Mouse (Mus musculus) Patski (cell line): Measurements from ENCODE around the gene Cd300c. TPM values are rescaled to one million over a fixed set of nuclear protein-coding genes. Genes with fewer than 3 reads are reported as not detected.
"Not testable (repeated sequence)": the region's sequence is repeated elsewhere in the genome, so short reads cannot be mapped to it uniquely, and the experiment has no call there.

Experiments
- ATAC-seq: fragments of 100-300 bp; one replicate; pipeline ENCODE4 v1.8.0; 2021
- CTCF ChIA-PET: fragments of 350-600 bp; sonication (Branson Sonifier 250); formaldehyde crosslinking; loops from one replicate; lab custom pipeline; 2022; ENCODE audit warnings: inconsistent platforms; lab: Charles Lee
- POLR2A ChIA-PET: fragments of 350-600 bp; sonication (Branson Sonifier 250); formaldehyde crosslinking; loops from one replicate; lab custom pipeline; 2022; ENCODE audit warnings: antibody characterized with exemption, inconsistent platforms; lab: Charles Lee
- DNase-seq: peaks from one replicate; pipeline ENCODE4 v3.0.0-alpha.2; 2011; ENCODE audit warnings: low read depth, low spot score
- H3K27me3 ChIP-seq: fragments of 371-371 bp; one replicate; pipeline ENCODE4 v1.5.1; 2021
- CTCF ChIP-seq: fragments of 100-300 bp; IDR thresholded peaks from one replicate; pipeline ENCODE4 v1.5.1; 2021
- in situ Hi-C: fragments of 300-500 bp; cut with MboI; formaldehyde crosslinking; loops from 3 replicates; pipeline ENCODE4 v1.11.1; 2018; ENCODE audit warnings: low pct_unique_long_range_greater_than_20kb, mixed read lengths
- polyA plus RNA-seq: library from polyadenylated mRNA; unstranded; gene quantifications from one replicate; pipeline ENCODE4 v1.2.3, GENCODE M21; 2021

The Cd300c gene
- polyA plus RNA-seq = not detected

DNA sequence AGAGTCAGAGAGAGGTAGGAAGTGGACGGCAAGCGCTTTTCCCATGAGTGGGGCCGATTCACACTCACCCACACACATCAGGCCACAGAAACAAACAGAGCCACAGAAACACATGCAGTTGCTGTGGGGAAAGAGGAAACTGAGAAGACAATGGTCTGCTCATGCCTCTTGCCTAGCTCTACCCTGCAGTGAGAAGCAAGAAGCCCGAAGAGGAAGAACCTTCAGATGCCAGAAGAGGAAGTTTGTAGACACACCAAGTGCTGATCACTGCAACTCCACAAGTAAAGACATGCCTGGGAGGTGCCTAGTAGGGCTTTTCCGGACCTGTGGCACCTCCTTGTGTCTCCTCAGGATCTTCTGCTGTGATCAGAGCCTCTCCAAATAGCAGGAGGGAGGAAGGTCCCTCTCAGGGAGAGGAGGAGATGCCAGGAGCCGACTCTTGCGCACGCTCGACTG lies at the start of gene Cd300c:
Gene Cd300c (minus strand): TSS at position 406 of the 456 bp plus-strand sequence.
- POLR2A ChIA-PET = no interaction called here
- in situ Hi-C loops = no loop called here
- DNase-seq (no peak), ATAC-seq (no peak)
- CTCF ChIA-PET = no interaction called here
- no peak for TF ChIP-seq CTCF
- no peaks in the 10 kb centered on the region for H3K27me3 ChIP-seq

DNA sequence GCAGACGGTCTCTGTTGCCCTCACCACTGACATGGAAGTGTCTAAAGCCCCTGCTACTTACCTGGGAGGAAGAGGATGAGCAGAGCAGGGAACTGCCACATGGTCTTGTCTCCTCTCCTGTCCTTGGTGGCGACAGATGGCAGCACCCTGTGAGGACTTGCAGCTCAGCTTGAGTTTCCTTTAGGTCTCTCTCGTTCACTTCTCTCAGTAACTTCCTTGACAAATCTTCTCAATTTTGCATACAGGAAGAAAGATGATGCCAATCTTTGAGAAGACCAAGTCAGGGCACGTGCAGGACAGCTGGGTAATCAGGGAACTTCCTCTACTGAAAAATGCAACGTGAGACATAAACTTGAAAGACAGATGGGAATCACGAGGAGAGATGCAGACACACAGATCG lies 47.1 kb upstream of the Cd300c start, which contains the start of gene Cd300ld2:
Gene Cd300ld2 (minus strand): TSS at position 101 of the 400 bp plus-strand sequence.
- POLR2A ChIA-PET, DNase-seq, CTCF ChIA-PET, H3K27me3 ChIP-seq, ATAC-seq, in situ Hi-C loops: not testable (repeated sequence)

- ATAC-seq (no peak), DNase-seq (no peak)
- CTCF ChIA-PET = no interaction called here
- TF ChIP-seq CTCF = no peak
- H3K27me3 ChIP-seq = peaks cover 5% of the 10 kb centered on the region
- in situ Hi-C loops = no loop called here
- POLR2A ChIA-PET = no interaction called here
Measured at GRCm38 (mm10) chr11:115004070-115004469, 35.1 kb upstream of the Cd300c start.

DNA sequence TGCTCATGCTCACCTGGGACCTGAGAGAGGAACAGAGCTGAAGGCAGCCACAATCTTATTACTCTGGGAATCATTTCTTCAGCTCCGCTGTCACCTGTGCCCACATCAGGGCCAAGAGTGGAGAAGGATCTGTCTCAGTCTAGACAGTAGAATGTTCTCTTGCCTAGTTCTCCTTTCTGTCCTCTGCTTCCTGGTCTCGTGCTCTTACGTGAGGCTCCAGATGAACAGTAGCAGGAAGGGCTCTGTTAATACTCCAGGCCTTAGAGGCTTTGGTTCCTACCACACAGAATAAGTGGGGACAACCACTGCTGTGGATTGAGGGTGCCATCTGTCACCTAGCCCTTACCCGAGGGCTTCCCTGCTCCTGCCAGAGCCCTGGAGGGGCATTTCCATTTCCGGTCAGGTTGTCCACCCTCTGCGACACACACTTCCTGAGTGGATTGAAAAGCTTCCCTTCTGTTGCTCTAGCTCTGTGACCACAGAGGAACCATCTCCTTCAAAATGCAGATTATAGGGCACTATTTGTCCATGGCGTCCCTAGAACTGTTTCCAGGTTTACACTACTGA lies 32.6 kb upstream of the Cd300c start, which contains the start of gene Cd300c2:
Gene Cd300c2 (minus strand): TSS at position 407 of the 567 bp plus-strand sequence.
- ATAC-seq (no peak), DNase-seq (no peak)
- ChIA-PET CTCF (no interaction called here), POLR2A (no interaction called here)
- TF ChIP-seq CTCF = no peak
- peaks cover 5% of the 10 kb centered on the region for H3K27me3 ChIP-seq
- in situ Hi-C loops = no loop called here

DNA sequence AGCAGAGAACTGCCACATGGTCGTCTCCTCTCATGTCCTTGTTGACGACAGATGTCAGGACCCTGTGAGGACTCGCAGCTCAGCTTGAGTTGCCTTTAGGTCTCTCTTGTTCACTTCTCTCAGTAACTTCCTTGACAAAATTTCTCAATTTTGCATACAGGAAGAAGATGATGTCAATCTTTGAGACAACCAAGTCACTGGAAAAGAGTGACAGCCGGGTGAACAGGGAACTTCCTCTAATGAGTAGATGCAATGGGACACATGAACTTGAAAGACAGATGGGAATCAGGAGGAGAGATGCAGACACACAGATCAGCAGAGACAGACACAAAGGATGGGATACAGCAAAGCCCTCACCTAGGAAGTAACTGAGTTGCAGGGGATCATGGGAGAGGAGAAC lies 20.8 kb upstream of the Cd300c start, which contains the start of gene Cd300ld:
Gene Cd300ld (minus strand): TSS at position 130 of the 400 bp plus-strand sequence.
- TF ChIP-seq CTCF = no peak
- H3K27me3 ChIP-seq = peaks cover 11% of the 10 kb centered on the region
- ChIA-PET POLR2A (no interaction called here), CTCF (no interaction called here)
- in situ Hi-C loops = no loop called here
- DNase-seq = no peak
- no peak for ATAC-seq

DNA sequence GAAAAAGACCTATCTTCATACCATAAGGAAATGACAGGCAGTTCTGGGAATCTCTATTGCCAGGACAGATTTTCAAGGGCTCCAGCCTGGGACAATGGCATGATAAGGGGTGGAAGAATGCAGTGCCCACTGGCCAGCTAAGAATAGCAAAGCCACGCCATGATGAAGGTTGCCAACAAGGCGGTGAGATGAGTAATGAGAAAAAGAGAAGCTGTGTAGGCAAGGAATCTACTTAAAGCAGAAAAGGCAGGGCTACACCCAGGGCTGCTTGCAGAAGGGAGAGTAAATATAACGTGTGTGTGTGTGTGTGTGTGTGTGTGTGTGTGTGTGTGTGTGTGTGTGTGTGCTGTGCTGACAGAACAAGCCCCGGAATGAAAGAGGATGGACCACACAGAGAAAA lies 12.9 kb upstream of the Cd300c start:
- POLR2A ChIA-PET = no interaction called here
- DNase-seq (no peak), ATAC-seq (no peak)

GRCm38 (mm10) chr11:114972726-114973125 lies 3.8 kb upstream of the Cd300c start:
- in situ Hi-C loops = no loop called here
- no peak for TF ChIP-seq CTCF
- no peak for DNase-seq
- ChIA-PET POLR2A (no interaction called here), CTCF (no interaction called here)
- no peaks in the 10 kb centered on the region for H3K27me3 ChIP-seq
- ATAC-seq = no peak

More for the DNA sequence above, 12.9 kb upstream of the Cd300c start:
- TF ChIP-seq CTCF = no peak
- no peaks in the 10 kb centered on the region for H3K27me3 ChIP-seq
- in situ Hi-C loops = no loop called here
- CTCF ChIA-PET = no interaction called here

DNA sequence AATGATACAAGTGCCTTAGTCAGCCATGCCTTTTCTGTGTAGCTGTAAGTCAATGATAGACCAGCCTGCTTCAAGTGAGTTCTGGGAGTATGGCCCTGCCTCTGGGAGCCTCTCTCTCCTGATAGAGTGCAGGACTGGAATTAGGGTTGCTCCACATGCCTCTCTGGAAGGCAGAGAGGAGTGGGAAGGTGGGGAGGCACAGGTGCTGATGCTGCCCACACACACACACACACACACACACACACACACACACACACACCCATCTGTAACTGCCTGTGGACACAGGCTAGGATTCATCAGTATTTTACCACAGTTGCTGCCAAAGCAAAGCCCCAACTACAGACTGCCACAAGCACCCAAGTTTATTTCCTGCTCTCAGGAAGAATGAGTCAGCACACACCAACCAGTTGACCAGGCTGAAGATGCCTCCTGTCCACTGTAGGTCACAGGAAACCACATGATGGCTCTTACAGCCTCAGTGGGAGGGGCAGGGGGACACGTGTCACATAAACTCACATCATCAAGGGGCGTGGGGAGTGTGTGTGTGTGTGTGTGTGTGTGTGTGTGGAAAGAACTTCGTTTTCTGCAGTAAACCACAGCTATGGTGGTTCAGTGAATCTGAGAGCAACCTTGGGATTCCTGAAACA lies 3.7 kb downstream of the Cd300c start:
- TF ChIP-seq CTCF = no peak
- ChIA-PET CTCF (no interaction called here), POLR2A (no interaction called here)
- no peaks in the 10 kb centered on the region for H3K27me3 ChIP-seq
- ATAC-seq (peak; percentile 57), DNase-seq (no peak)
- in situ Hi-C loops = no loop called here

GRCm38 (mm10) chr11:114960369-114960768 lies 8.6 kb downstream of the Cd300c start:
- ATAC-seq (no peak), DNase-seq (no peak)
- TF ChIP-seq CTCF = no peak
- POLR2A ChIA-PET = no interaction called here
- no peaks in the 10 kb centered on the region for H3K27me3 ChIP-seq
- CTCF ChIA-PET = no interaction called here
- in situ Hi-C loops = no loop called here

GRCm38 (mm10) chr11:114934144-114934543 lies 34.8 kb downstream of the Cd300c start, which contains the start of gene Cd300lb:
Gene Cd300lb (minus strand): TSS chr11:114934386.
- DNase-seq (no peak), ATAC-seq (peak; percentile 44)
- ChIA-PET CTCF (interaction anchor here (1.3 kb wide), 1 partner anchor 10 kb away, joined by 3 read pairs; no protein-coding TSS in a partner anchor), POLR2A (interaction anchor here (1.0 kb wide), 1 partner anchor 12 kb away, joined by 3 read pairs; no protein-coding TSS in a partner anchor)
- no peaks in the 10 kb centered on the region for H3K27me3 ChIP-seq
- TF ChIP-seq CTCF = no peak
- in situ Hi-C loops = no loop called here

- ChIA-PET CTCF (interaction anchor here (1.3 kb wide), 1 partner anchor 9 kb away, joined by 3 read pairs; no protein-coding TSS in a partner anchor), POLR2A (interaction anchor here (1.0 kb wide), 1 partner anchor 12 kb away, joined by 3 read pairs; no protein-coding TSS in a partner anchor)
- DNase-seq (no peak), ATAC-seq (no peak)
- no peak for TF ChIP-seq CTCF
- no peaks in the 10 kb centered on the region for H3K27me3 ChIP-seq
- in situ Hi-C loops = no loop called here
Measured at GRCm38 (mm10) chr11:114933591-114933990, 35.4 kb downstream of the Cd300c start.
